Mouse (Mus musculus) embryonic facial prominence, embryonic 10.5 days (tissue): ENCODE measurements at regions not wholly inside any gene's neighbourhood (a gene's known extent, or its start where the extent isn't known, plus 50 kb on each side); places are given as distances from the start of the nearest gene placed in this dataset.
"Not testable (repeated sequence)": the region's sequence is repeated elsewhere in the genome, so short reads cannot be mapped to it uniquely, and the experiment has no call there.

Source experiments
- DNase-seq: peaks from one replicate; pipeline ENCODE4 v3.0.0-alpha.2; 2017; ENCODE audit warnings: low spot score
- H3K27ac ChIP-seq: fragments of 300-500 bp; sonication (generic); replicated peaks from 2 replicates; pipeline ENCODE4 v1.5.1; 2016; ENCODE audit warnings: mild to moderate bottlenecking
- H3K27me3 ChIP-seq: fragments of 300-500 bp; sonication (generic); replicated peaks from 2 replicates; pipeline ENCODE4 v1.6.1; 2016; ENCODE audit warnings: low read depth, mild to moderate bottlenecking; ENCODE audit not compliant: poor library complexity, severe bottlenecking
- H3K36me3 ChIP-seq: fragments of 300-500 bp; sonication (generic); replicated peaks from 2 replicates; pipeline ENCODE4 v1.6.1; 2016; ENCODE audit warnings: mild to moderate bottlenecking, moderate library complexity
- H3K4me1 ChIP-seq: fragments of 300-500 bp; sonication (generic); 2 replicates; pipeline ENCODE4 v1.6.1; 2016
- H3K4me3 ChIP-seq: fragments of 300-500 bp; sonication (generic); 2 replicates; pipeline ENCODE4 v1.5.1; 2016; ENCODE audit warnings: mild to moderate bottlenecking, moderate library complexity
- H3K9me3 ChIP-seq: fragments of 300-500 bp; sonication (generic); 2 replicates; pipeline ENCODE4 v1.6.1; 2016; ENCODE audit warnings: mild to moderate bottlenecking
- WGBS: fragments of 180-500 bp; shearing (Covaris S2); methylation state at CpG from one replicate; pipeline ENCODE4 v1.1.7; 2016; 5-methylcytosine and 5-hydroxymethylcytosine counted together

- no peak overlapping the region for H3K4me3 ChIP-seq
- 89% methylated on average over 7 of the region's 7 CpGs for WGBS
- no peaks in the 10 kb centered on the region for H3K36me3 ChIP-seq
- H3K9me3 ChIP-seq = no peaks in the 10 kb centered on the region
- DNase-seq = no peak
- peaks cover 1% of the 10 kb centered on the region; the same call in 1 of the 2 replicates for H3K4me1 ChIP-seq
- H3K27ac ChIP-seq = no peak overlapping the region
- H3K27me3 ChIP-seq = 0 out of 2 replicates have a peak, but pooled peaks cover 3% of the 10 kb centered on the region
These were observed 186.4 kb downstream of the Cdca7 start for GRCm38 (mm10) chr2:72662396-72662795.

- no peak for DNase-seq
These were observed 187.2 kb downstream of the Cdca7 start for GRCm38 (mm10) chr2:72662979-72663780.

GRCm38 (mm10) chr2:72667396-72667795, 191.4 kb downstream of the Cdca7 start:
- H3K27me3 ChIP-seq = peaks cover 31% of the 10 kb centered on the region
- H3K4me1 ChIP-seq, DNase-seq, H3K36me3 ChIP-seq, H3K9me3 ChIP-seq, H3K4me3 ChIP-seq, H3K27ac ChIP-seq: not testable (repeated sequence)
- 96% methylated on average over 16 of the region's 16 CpGs for WGBS

More at GRCm38 (mm10) chr2:72662979-72663780, 187.2 kb downstream of the Cdca7 start:
- Histone ChIP-seq H3K36me3 (no peaks in the 10 kb centered on the region), H3K27me3 (0 out of 2 replicates have a peak, but pooled peaks cover 3% of the 10 kb centered on the region), H3K4me3 (no peak overlapping the region), H3K4me1 (no peaks in the 10 kb centered on the region), H3K27ac (no peak overlapping the region), H3K9me3 (no peaks in the 10 kb centered on the region)
- 59% methylated on average over 8 of the region's 8 CpGs for WGBS

GRCm38 (mm10) chr2:72672908-72673901, 197.2 kb downstream of the Cdca7 start:
- peaks cover 60% of the 10 kb centered on the region for H3K27me3 ChIP-seq
- DNase-seq = peak; percentile 30
- 38% methylated on average over 13 of the region's 13 CpGs for WGBS
- H3K4me3 ChIP-seq = no peak overlapping the region
- H3K4me1 ChIP-seq = peaks cover 21% of the 10 kb centered on the region
- H3K9me3 ChIP-seq = no peaks in the 10 kb centered on the region
- H3K27ac ChIP-seq = no peak overlapping the region
- H3K36me3 ChIP-seq = no peaks in the 10 kb centered on the region

- H3K36me3 ChIP-seq = no peaks in the 10 kb centered on the region
- peak; percentile 59 for DNase-seq
- H3K27me3 ChIP-seq = peaks cover 60% of the 10 kb centered on the region
- no peak overlapping the region for H3K4me3 ChIP-seq
- 11% methylated on average over 4 of the region's 4 CpGs for WGBS
- H3K27ac ChIP-seq = no peak overlapping the region
- peaks cover 21% of the 10 kb centered on the region for H3K4me1 ChIP-seq
- H3K9me3 ChIP-seq = no peaks in the 10 kb centered on the region
These were observed 198.3 kb downstream of the Cdca7 start for GRCm38 (mm10) chr2:72674229-72674628.

- 60% methylated on average over 6 of the region's 6 CpGs for WGBS
- Histone ChIP-seq H3K4me3 (no peak overlapping the region), H3K4me1 (peaks cover 21% of the 10 kb centered on the region), H3K36me3 (no peaks in the 10 kb centered on the region), H3K27ac (no peak overlapping the region), H3K9me3 (no peaks in the 10 kb centered on the region), H3K27me3 (peaks cover 56% of the 10 kb centered on the region)
- no peak for DNase-seq
These were observed 199.0 kb downstream of the Cdca7 start for GRCm38 (mm10) chr2:72674856-72675440.

DNA sequence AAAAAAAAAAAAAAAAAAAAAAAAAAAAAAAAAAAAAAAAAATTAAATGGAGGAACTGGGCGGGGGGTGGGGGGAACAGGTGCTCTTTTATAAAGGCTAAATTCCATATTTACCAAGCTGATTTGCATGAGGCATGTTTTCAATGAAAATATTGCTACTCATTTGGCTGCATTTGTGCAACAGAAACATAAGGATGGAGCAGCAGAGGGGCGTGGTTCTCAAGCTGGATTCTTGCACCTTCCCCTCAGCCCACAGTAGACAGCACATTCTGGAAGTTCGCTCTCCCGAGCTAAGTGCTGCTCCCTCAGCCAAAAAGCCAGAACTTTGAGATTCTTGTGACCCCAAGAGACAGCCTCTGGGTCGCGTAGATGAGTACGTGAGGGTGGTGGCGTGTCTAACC, 201.8 kb downstream of the Cdca7 start:
- Histone ChIP-seq H3K27me3 (peaks cover 31% of the 10 kb centered on the region), H3K36me3 (no peaks in the 10 kb centered on the region), H3K4me1 (peaks cover 21% of the 10 kb centered on the region), H3K4me3 (no peak overlapping the region), H3K9me3 (no peaks in the 10 kb centered on the region), H3K27ac (no peak overlapping the region)
- DNase-seq = no peak
- 90% methylated on average over 8 of the region's 8 CpGs for WGBS

DNA sequence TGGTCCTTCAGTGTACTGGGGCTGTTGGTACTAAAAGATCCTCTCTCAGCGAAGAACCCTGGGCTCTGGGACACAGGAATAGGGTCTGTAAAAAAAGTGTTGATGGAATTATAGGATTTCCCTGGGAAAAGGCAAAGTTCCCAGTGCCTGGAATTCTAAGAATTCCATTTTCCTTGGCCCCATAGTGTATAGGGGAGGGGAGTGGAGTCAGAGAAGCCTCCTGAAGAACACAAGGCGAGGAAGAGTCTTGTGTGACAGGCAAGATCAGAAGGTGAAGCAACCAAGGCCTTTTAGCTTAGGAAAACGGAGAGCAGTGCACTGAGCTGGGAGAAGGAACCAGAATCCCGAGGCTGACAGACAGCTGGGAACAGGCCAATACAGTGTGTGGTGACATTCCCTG, 212.1 kb downstream of the Cdca7 start:
- H3K27ac ChIP-seq = no peak overlapping the region
- DNase-seq = no peak
- 0 out of 2 replicates have a peak, but pooled peaks cover 6% of the 10 kb centered on the region for H3K9me3 ChIP-seq
- no peaks in the 10 kb centered on the region for H3K27me3 ChIP-seq
- no peak overlapping the region for H3K4me3 ChIP-seq
- no peaks in the 10 kb centered on the region for H3K36me3 ChIP-seq
- WGBS = 75% methylated on average over 4 of the region's 4 CpGs
- no peaks in the 10 kb centered on the region for H3K4me1 ChIP-seq

DNA sequence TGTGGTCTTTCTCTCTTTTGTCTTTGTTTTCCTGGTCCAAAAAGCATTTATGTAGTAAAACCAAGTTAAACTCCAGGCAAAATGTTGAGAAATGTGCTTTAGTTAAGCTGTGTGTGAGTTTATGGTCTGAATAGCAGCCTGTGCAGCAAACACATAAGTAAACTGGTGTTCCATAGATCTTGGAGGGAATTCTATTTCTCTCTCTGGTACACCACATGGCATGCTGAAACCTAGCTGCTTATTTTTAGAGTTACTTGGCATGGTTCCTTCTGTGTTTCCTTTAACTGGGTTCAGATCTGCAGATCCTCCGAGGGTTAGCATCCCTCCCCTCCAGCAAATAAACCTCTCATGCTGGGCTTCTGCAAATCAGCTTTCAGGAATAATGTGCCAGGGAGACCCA, 225.1 kb downstream of the Cdca7 start:
- Histone ChIP-seq H3K4me1 (peaks cover 12% of the 10 kb centered on the region), H3K27ac (no peak overlapping the region), H3K9me3 (no peaks in the 10 kb centered on the region), H3K4me3 (no peak overlapping the region), H3K27me3 (no peaks in the 10 kb centered on the region), H3K36me3 (no peaks in the 10 kb centered on the region)
- DNase-seq = no peak
- 71% methylated on average over 1 of the region's 1 CpGs for WGBS

- no peaks in the 10 kb centered on the region for H3K9me3 ChIP-seq
- H3K27ac ChIP-seq = no peak overlapping the region
- peaks cover 10% of the 10 kb centered on the region for H3K4me1 ChIP-seq
- H3K27me3 ChIP-seq = no peaks in the 10 kb centered on the region
- H3K36me3 ChIP-seq = no peaks in the 10 kb centered on the region
- DNase-seq = no peak
- H3K4me3 ChIP-seq = no peak overlapping the region
- WGBS = 84% methylated on average over 11 of the region's 11 CpGs
These were observed 227.3 kb downstream of the Cdca7 start for GRCm38 (mm10) chr2:72703238-72703637.

DNA sequence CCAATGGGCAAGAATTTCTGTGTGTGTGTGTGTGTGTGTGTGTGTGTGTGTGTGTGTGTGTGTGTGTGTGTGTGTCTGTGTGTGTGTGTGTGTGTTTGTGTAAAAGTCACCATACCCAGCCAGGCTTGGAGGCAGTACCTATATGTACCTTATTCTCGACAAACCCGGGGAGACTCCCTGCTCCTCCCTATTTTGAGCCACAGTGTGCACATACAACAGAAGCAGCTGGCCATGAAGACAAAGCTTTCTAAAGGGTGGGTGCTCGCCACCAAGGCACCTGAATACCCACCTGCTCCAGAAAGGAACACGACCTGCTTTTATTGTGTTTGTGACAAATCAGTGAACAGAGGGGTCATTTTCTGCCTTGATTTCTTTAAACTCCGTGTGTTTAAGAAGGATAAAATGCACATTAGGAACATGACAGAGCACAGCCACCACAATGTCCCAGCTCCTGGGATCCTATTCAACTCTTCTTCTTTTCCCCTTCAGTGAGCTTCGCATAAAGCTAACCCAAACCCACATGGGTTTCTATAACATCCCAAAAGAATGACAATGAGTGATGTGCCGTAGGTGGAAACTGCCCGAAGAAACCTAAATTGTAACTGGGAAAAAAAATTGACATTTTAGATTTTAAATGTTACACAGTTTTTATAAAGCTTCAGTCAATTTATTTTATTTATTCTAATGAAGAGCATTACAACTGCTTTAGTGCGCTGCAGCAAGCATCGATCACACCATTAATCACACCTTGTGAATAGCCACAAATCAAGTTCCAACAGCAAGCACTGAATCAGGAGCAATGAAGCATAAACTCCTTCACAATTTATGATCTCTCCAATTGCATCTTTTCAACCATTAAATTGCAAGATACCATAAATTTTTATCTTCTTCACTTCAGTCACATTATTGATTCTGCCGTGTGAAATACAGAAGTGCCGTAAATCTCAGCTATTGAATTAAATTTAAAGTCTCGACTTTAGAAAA, 232.0 kb downstream of the Cdca7 start:
- Histone ChIP-seq H3K27ac (no peak overlapping the region), H3K27me3 (no peaks in the 10 kb centered on the region), H3K4me1 (peaks cover 3% of the 10 kb centered on the region; the same call in 1 of the 2 replicates), H3K36me3 (no peaks in the 10 kb centered on the region), H3K9me3 (no peaks in the 10 kb centered on the region), H3K4me3 (no peak overlapping the region)
- WGBS = 86% methylated on average over 13 of the region's 13 CpGs
- DNase-seq = no peak
